Mouse (Mus musculus): ENCODE measurements around the gene Fndc5. TPM values are rescaled to one million over a fixed set of nuclear protein-coding genes. Genes with fewer than 3 reads are reported as not detected.

Fndc5 gene
- polyA plus RNA-seq, 1 experiment from 2014 or later, result 5.6 TPM

GRCm38 (mm10) chr4:129112231-129112630 is 24.6 kb upstream of the Fndc5 start:
- Histone ChIP-seq H3K36me3 (no peaks in the 10 kb centered on the region), H3K9me3 (no peaks in the 10 kb centered on the region), H3K9ac (no peak overlapping the region), H3K4me2 (no peak overlapping the region), H3K4me3 (no peak overlapping the region), H3K27ac (replicated peaks) (no peak overlapping the region), H3K27me3 (replicated peaks) (peaks cover 76% of the 10 kb centered on the region), H3K4me1 (no peaks in the 10 kb centered on the region; the same call in 1 of the 2 replicates)
- ATAC-seq (ENCODE audit: extremely low read depth, insufficient number of reproducible peaks, low FRiP score, low TSS enrichment), result no peak
- 53% methylated on average over 13 of the region's 13 CpGs for WGBS

- Histone ChIP-seq H3K27me3 (replicated peaks) (peaks cover 76% of the 10 kb centered on the region), H3K9ac (no peak overlapping the region), H3K36me3 (no peaks in the 10 kb centered on the region), H3K4me3 (no peak overlapping the region), H3K27ac (replicated peaks) (no peak overlapping the region), H3K4me2 (no peak overlapping the region), H3K9me3 (no peaks in the 10 kb centered on the region), H3K4me1 (no peaks in the 10 kb centered on the region; the same call in 1 of the 2 replicates)
- 32% methylated on average over 28 of the region's 28 CpGs for WGBS
- no peak for ATAC-seq (ENCODE audit: extremely low read depth, insufficient number of reproducible peaks, low FRiP score, low TSS enrichment)
Observed at GRCm38 (mm10) chr4:129113083-129113988, 23.5 kb upstream of the Fndc5 start.

- peaks cover 7% of the 10 kb centered on the region for H3K4me1 ChIP-seq
- peaks cover 94% of the 10 kb centered on the region for H3K27me3 ChIP-seq (replicated peaks)
- ATAC-seq (ENCODE audit: extremely low read depth, insufficient number of reproducible peaks, low FRiP score, low TSS enrichment), result no peak
- no peak overlapping the region for H3K9ac ChIP-seq
- WGBS, result 78% methylated on average over 8 of the region's 8 CpGs
- no peak overlapping the region for H3K27ac ChIP-seq (replicated peaks)
- H3K4me2 ChIP-seq, result no peak overlapping the region
- H3K36me3 ChIP-seq, result no peaks in the 10 kb centered on the region
- no peaks in the 10 kb centered on the region for H3K9me3 ChIP-seq
- no peak overlapping the region for H3K4me3 ChIP-seq
Observed at GRCm38 (mm10) chr4:129116703-129117102, 20.1 kb upstream of the Fndc5 start.

- WGBS, result 76% methylated on average over 14 of the region's 14 CpGs
- H3K27me3 ChIP-seq (replicated peaks), result peaks cover 97% of the 10 kb centered on the region
- no peak overlapping the region for H3K4me2 ChIP-seq
- peaks cover 8% of the 10 kb centered on the region for H3K4me1 ChIP-seq
- no peak for ATAC-seq (ENCODE audit: extremely low read depth, insufficient number of reproducible peaks, low FRiP score, low TSS enrichment)
- no peaks in the 10 kb centered on the region for H3K9me3 ChIP-seq
- no peak overlapping the region for H3K27ac ChIP-seq (replicated peaks)
- H3K36me3 ChIP-seq, result no peaks in the 10 kb centered on the region
- no peak overlapping the region for H3K4me3 ChIP-seq
- H3K9ac ChIP-seq, result no peak overlapping the region
Observed at GRCm38 (mm10) chr4:129117720-129118510, 18.9 kb upstream of the Fndc5 start.

GRCm38 (mm10) chr4:129119708-129120107 is 17.1 kb upstream of the Fndc5 start:
- Histone ChIP-seq H3K36me3 (no peaks in the 10 kb centered on the region), H3K4me2 (no peak overlapping the region), H3K9ac (no peak overlapping the region), H3K9me3 (no peaks in the 10 kb centered on the region), H3K27ac (replicated peaks) (no peak overlapping the region), H3K27me3 (replicated peaks) (peaks cover 97% of the 10 kb centered on the region), H3K4me3 (no peak overlapping the region), H3K4me1 (peaks cover 10% of the 10 kb centered on the region)
- ATAC-seq (ENCODE audit: extremely low read depth, insufficient number of reproducible peaks, low FRiP score, low TSS enrichment), result no peak
- 63% methylated on average over 10 of the region's 10 CpGs for WGBS

- no peaks in the 10 kb centered on the region for H3K36me3 ChIP-seq
- H3K4me3 ChIP-seq, result peak overlapping the region; percentile 55
- peaks cover 97% of the 10 kb centered on the region for H3K27me3 ChIP-seq (replicated peaks)
- no peaks in the 10 kb centered on the region for H3K9me3 ChIP-seq
- H3K4me2 ChIP-seq, result peak overlapping the region; percentile 82
- no peak for ATAC-seq (ENCODE audit: extremely low read depth, insufficient number of reproducible peaks, low FRiP score, low TSS enrichment)
- 2% methylated on average over 59 of the region's 59 CpGs for WGBS
- 0 out of 2 replicates have a peak overlapping the region, but pooled peaks have one; percentile 5 for H3K9ac ChIP-seq
- no peak overlapping the region for H3K27ac ChIP-seq (replicated peaks)
- peaks cover 21% of the 10 kb centered on the region for H3K4me1 ChIP-seq
Observed at GRCm38 (mm10) chr4:129120520-129121445, 16.0 kb upstream of the Fndc5 start.

- H3K9me3 ChIP-seq, result no peaks in the 10 kb centered on the region
- no peak within 1 kb of the TSS for H3K27ac ChIP-seq (replicated peaks)
- peaks cover 99% of the 10 kb centered on the region for H3K27me3 ChIP-seq (replicated peaks)
- H3K9ac ChIP-seq, result 0 out of 2 replicates have a peak within 1 kb of the TSS, but pooled peaks have one; percentile 5
- WGBS, result 1% methylated on average over 17 of the region's 17 CpGs
- peaks cover 27% of the 10 kb centered on the region for H3K4me1 ChIP-seq
- no peaks in the 10 kb centered on the region for H3K36me3 ChIP-seq
- ATAC-seq (ENCODE audit: extremely low read depth, insufficient number of reproducible peaks, low FRiP score, low TSS enrichment), result no peak
- peak within 1 kb of the TSS; percentile 55 for H3K4me3 ChIP-seq
- H3K4me2 ChIP-seq, result peak within 1 kb of the TSS; percentile 82
Observed at GRCm38 (mm10) chr4:129121569-129122086, 15.2 kb upstream of the Fndc5 start, which contains the start of gene Hpca. Hpca (minus strand) TSS chr4:129122036.

GRCm38 (mm10) chr4:129122107-129122506 is 14.7 kb upstream of the Fndc5 start:
- Histone ChIP-seq H3K4me2 (no peak overlapping the region), H3K9me3 (no peaks in the 10 kb centered on the region), H3K27me3 (replicated peaks) (peaks cover 99% of the 10 kb centered on the region), H3K4me1 (peaks cover 27% of the 10 kb centered on the region), H3K4me3 (no peak overlapping the region), H3K9ac (no peak overlapping the region), H3K27ac (replicated peaks) (no peak overlapping the region), H3K36me3 (no peaks in the 10 kb centered on the region)
- 30% methylated on average over 9 of the region's 9 CpGs for WGBS
- no peak for ATAC-seq (ENCODE audit: extremely low read depth, insufficient number of reproducible peaks, low FRiP score, low TSS enrichment)

- Histone ChIP-seq H3K27me3 (replicated peaks) (peaks cover 97% of the 10 kb centered on the region), H3K36me3 (no peaks in the 10 kb centered on the region), H3K9me3 (no peaks in the 10 kb centered on the region), H3K4me1 (peaks cover 27% of the 10 kb centered on the region), H3K9ac (no peak overlapping the region), H3K27ac (replicated peaks) (no peak overlapping the region), H3K4me2 (no peak overlapping the region), H3K4me3 (no peak overlapping the region)
- ATAC-seq (ENCODE audit: extremely low read depth, insufficient number of reproducible peaks, low FRiP score, low TSS enrichment), result no peak
- 10% methylated on average over 8 of the region's 8 CpGs for WGBS
Observed at GRCm38 (mm10) chr4:129122719-129123118, 14.1 kb upstream of the Fndc5 start.

GRCm38 (mm10) chr4:129124652-129125146 is 12.1 kb upstream of the Fndc5 start:
- Histone ChIP-seq H3K36me3 (no peaks in the 10 kb centered on the region), H3K9me3 (no peaks in the 10 kb centered on the region), H3K27ac (replicated peaks) (no peak overlapping the region), H3K4me1 (peaks cover 36% of the 10 kb centered on the region), H3K27me3 (replicated peaks) (peaks cover 92% of the 10 kb centered on the region), H3K4me2 (peak overlapping the region; percentile 6; the same call in 1 of the 2 replicates), H3K4me3 (no peak overlapping the region), H3K9ac (no peak overlapping the region)
- ATAC-seq (ENCODE audit: extremely low read depth, insufficient number of reproducible peaks, low FRiP score, low TSS enrichment), result no peak
- WGBS, result 3% methylated on average over 13 of the region's 13 CpGs
